Mouse (Mus musculus) lung, adult 2 months (tissue): ENCODE data around the gene Hltf.

ENCODE experiments used
- CTCF ChIP-seq: fragments of 200-500 bp; IDR thresholded peaks from 2 replicates; pipeline ENCODE4 v1.5.1; 2011; ENCODE audit warnings: mild to moderate bottlenecking, low read length, control low read depth; ENCODE audit not compliant: insufficient read depth
- POLR2A ChIP-seq: fragments of 200-500 bp; IDR thresholded peaks from 2 replicates; pipeline ENCODE4 v1.6.1; 2011; ENCODE audit warnings: low read depth, mild to moderate bottlenecking, control low read depth, low read length, borderline replicate concordance; ENCODE audit errors: extremely low read depth

DNA sequence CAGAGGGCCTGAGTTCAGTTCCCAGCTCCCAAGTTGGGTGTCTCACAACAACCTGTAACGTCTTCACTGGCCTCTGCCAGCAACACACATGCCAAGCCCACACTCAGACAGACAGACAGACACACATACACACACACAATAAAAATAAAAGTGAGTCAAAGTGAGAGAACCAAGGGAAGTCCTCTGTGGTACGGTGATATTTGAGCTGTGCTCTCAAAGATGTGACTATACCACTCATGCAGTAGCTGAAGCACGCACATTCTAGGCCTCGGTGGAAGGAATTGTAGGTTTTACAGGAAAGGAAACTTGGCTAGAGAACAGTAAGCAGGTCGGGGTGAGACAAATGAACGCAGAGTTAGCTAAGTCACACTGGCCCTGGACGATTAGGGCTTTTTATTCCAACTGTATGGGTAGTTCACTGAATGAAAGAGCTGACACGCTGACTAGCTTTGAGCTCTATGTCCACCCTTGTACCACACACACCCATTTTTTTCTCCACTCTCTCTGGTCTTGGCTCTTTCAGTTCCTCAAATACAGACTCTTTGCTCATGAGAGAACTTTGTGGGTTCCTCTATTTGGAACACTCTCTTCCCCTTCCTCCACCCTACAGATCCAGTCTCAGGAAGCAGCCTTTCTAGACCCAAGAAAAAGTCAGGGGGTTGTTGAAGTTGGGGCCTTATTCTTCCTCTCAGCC is 30.5 kb upstream of the Hltf start:
- TF ChIP-seq CTCF (no peak), POLR2A (no peak)
